ENCODE assay signal across 9 mouse cellular contexts in genomic region chr19:25268532-25268931, GRCm38 (mm10). TPM values are rescaled to one million over a fixed set of nuclear protein-coding genes. Genes with fewer than 3 reads are reported as not detected.
A peak's percentile ranks its signal among the peaks of the same experiment; 100 is the strongest.
DNase-seq lines count a peak whose midpoint lies in the region.
"Had no signal": no experiment of that assay in that cellular context is flagged by ENCODE, and none has a peak within 500 bp of the region (broad histone marks: within the 10 kb centered on the region; RNA-seq: fewer than 3 reads in every experiment).

No protein-coding gene starts in this region.

- peak; percentile 48 for DNase-seq in gastrocnemius, postnatal 10 days
- DNase-seq in gastrocnemius, postnatal 25 days, result no peak
- peak; percentile 47 for DNase-seq in adrenal gland, adult 2 months
- peak; percentile 39 to 41 for DNase-seq in frontal cortex, postnatal 14 days (ENCODE audit: low spot score in 2 of 2)
- DNase-seq in layer of hippocampus, adult 8-10 months (ENCODE audit: low spot score in 2 of 2), result peak; percentile 70 to 74
- peak; percentile 79 for DNase-seq in ovary, postnatal 36 days (ENCODE audit: low spot score)
- DNase-seq in yolk sac, embryonic 10.5 days (ENCODE audit: low spot score), result no peak
- DNase-seq in retina, embryonic 14.5 days (ENCODE audit: low spot score), result no peak

RNA-seq across cellular contexts. Expression of gene Kank1, which starts 31.8 kb away (rescaled TPM):
- 10 to 100 TPM; 18.0 to 25.9 TPM for total RNA-seq in gastrocnemius, postnatal 10 days (2021)
- total RNA-seq in gastrocnemius, postnatal 25 days (2021), result 10 to 100 TPM; 15.0 to 15.2 TPM
- total RNA-seq in adrenal gland, adult 2 months (2021), result 10 to 100 TPM; 15.8 to 20.7 TPM
- polyA plus RNA-seq in adrenal gland, adult 2 months (2012; rRNA removed), result 13.1 and 15.2 TPM in 2 replicates
- 10 to 100 TPM; 16.3 to 18.5 (median 17.4) TPM for total RNA-seq in layer of hippocampus, adult 8-10 months (2022)
- total RNA-seq: neutrophil, adult 5-6 weeks had no signal

Comparison
In these comparisons a context has a peak if more than half of its experiments do, and no peak if none do; other contexts are left out.
1. DNase-seq: peak in gastrocnemius, postnatal 10 days (single experiment), adrenal gland, adult 2 months (single experiment), frontal cortex, postnatal 14 days (2 of 2), layer of hippocampus, adult 8-10 months (2 of 2) and ovary, postnatal 36 days (single experiment); none in gastrocnemius, postnatal 25 days (single experiment), yolk sac, embryonic 10.5 days (single experiment) and retina, embryonic 14.5 days (single experiment).